Mouse (Mus musculus): ENCODE results near the gene Pde1c.

The Pde1c gene

GRCm38 (mm10) chr6:56322799-56323198 lies 246.1 kb downstream of the Pde1c start:
- peak; percentile 4 to 10 for DNase-seq

DNA sequence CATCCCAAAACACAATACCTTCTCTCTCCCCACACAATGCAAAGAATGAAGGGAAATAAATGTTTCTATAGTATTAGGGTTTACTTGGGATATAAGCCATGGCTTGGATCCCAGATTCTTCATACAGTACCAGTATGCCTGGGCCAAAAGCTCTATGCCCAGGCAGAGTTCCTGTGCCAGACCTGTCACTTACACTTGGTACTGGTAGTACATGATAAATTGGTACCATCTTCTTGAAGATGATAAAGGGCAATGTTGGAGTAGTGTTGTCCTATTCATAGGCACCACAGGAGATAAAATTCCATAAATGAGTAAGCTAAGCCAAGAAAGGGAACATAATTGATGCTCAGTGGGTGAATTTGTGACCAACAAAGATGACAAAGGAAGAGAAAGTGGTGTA lies 258.6 kb downstream of the Pde1c start:
- DNase-seq: no peak

DNA sequence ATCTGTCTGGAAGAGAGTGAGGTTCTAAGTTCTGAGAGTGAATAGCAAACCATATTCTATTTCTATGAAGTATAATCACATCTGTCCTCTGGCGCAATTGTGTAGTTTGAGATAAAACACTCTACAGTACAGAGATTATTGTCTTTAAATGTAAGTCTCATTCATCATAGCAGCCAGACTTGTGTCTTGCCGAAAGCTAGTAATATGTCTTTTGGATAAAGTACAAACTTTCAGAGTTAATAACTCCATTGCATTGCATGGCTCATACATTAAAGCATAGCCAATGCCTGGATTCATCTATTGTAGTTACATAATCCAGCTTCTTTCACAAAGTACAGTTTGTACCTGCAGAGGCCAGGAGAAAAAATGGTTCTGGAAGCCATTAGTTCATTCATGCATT lies 262.8 kb downstream of the Pde1c start:
- DNase-seq: no peak

GRCm38 (mm10) chr6:56292176-56292575 lies 276.7 kb downstream of the Pde1c start:
- no peak for DNase-seq

- no peak for DNase-seq
These were observed 279.6 kb downstream of the Pde1c start for GRCm38 (mm10) chr6:56289307-56289706.

DNA sequence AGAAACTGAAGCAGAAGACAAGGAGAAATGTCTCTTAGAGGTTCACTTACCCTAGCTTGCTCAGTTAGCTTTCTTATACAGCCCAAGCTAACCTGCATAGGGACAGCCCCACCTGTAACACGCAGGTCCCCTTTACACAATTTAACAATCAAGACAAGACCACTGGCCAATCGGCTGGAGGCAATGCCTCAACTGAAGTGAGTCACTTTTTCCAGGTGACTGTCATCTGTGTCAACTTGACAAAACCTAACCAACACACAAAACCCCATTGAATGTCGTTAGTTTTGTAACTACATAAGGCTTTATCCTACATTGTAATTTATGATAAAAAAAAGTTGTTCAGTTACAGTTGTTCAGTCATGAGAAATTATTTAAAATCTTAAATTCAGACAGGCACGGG lies 284.1 kb downstream of the Pde1c start:
- DNase-seq: no peak

- DNase-seq: no peak
These were observed 293.4 kb downstream of the Pde1c start for GRCm38 (mm10) chr6:56275461-56275860.

DNA sequence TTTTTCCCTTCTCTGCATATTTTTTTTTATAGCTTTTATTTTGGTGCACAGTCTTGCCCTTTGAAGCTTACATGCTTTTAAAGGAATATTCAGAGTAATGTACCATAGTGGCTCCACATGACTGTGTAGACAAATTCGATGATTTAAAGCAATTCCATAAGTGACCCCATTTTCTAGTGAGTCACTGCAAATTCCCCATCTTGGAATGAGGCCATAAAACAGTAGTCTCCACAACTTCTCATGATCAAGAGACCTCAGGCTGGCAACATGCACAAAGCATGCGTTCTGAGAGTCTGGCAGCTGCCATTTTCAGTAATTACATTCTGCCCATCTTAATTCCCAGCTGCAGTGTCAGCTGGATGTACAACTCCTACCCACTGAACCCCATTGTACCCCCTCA lies 297.2 kb downstream of the Pde1c start:
- DNase-seq: no peak

GRCm38 (mm10) chr6:56264509-56264908 lies 304.4 kb downstream of the Pde1c start:
- DNase-seq: no peak

DNA sequence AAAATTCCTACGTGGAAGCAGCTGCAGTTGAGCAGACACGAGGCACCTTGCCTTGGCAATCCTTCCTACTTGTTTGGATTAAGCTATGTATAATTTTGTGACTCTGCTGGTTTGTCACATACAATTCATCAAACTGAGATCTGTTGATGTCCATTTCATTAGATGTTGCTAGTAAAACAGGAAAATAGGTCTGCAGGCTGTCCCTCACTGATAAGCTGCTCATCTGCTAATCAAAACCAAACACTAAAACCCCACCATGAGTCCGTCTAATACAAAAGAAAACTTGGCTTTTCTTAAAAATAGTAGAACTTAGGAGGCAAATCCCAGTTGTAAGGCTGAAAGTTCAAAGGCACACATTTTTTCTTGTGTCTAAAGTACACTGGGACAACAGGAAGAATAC lies 308.8 kb downstream of the Pde1c start:
- no peak for DNase-seq

DNA sequence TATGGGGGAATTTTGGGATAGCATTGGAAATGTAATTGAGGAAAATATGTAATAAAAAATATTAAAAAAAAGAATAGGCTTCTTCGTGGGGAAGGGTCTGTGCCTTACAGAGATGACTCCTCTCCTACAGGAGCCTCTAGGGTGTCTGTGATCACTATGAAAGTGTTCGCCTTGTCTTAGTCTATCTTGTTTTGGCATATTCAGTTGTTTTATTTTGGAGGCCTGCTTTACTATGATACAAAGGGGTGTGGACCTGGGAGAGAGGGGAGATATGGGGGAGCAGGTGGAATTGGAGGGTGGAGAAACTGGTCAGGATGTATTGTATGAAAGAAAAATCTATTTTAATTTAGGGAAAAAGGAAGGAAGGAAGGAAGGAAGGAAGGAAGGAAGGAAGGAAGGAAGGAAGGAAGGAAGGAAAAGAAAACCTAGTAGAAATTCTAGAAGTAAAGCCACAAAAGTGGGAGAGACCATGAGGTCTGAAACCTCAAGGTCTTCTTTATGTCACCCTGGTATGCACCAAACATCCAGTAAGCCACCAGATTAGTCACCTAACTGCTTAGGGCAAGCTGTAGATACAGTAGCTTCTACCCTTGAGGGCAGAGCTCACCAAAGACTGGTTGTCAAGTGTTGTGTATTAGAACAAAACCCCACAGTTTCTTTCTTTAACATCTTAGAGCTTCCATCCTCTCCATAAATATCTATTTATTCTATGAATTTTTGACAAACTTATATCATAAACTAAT lies 311.2 kb downstream of the Pde1c start:
- DNase-seq: no peak

GRCm38 (mm10) chr6:56250091-56250490 lies 318.8 kb downstream of the Pde1c start:
- DNase-seq: no peak

DNA sequence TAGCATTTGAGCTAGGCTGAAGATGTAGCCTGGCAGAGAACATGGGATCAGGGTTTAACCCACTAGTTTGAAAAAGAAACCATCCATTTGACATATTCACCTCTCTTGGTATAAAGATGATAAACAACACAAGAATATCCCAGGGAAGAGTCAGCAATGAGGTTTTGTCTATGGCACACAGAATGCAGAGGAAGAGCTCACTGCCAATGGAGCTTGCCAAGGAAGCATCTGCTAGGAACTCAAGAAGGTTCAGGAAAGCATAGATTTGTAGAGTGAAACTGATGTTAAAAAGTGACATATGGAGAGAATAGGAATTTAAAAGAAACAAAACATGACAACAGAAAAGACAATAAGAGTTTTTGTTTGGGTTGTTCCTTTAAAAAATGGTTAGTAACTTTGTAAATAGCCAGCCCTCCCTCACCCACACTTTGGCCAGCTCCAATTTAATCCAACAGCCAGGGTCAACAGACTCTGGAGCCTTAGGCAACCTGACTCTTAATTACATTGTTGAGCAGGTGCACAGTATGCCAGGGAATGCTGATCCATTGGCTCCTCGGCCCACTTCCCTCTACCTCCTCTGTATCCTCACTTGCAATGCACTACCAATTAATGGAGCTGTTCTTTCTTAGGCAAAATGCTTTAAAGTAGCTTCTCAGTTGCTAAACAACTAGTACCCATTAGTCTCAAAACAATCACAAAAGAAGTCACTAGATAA lies 377.3 kb downstream of the Pde1c start:
- no peak for DNase-seq

- no peak for DNase-seq
These were observed 392.4 kb downstream of the Pde1c start for GRCm38 (mm10) chr6:56176485-56176884.

GRCm38 (mm10) chr6:56172172-56172571 lies 396.7 kb downstream of the Pde1c start:
- no peak for DNase-seq

GRCm38 (mm10) chr6:56168736-56169135 lies 400.2 kb downstream of the Pde1c start:
- DNase-seq: no peak

DNA sequence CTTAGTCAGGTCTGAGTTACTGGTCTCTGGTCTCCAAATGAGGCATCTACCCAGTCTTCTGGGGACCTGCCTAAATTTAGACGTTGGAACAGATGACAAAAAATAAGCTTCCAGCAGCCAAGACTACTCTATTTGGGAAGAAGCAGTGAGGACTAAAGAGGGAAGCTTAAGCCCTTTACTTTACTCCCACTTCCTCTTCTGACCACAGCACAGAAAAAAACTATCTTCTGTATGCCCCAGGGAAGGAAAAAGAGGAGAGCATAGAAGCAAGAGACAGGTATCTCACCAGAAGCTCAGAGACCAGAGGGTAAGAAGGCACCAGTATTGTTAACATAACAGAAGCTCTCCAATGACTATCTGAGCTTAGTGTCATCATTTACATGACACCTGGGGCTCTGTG lies 410.7 kb downstream of the Pde1c start:
- no peak for DNase-seq

GRCm38 (mm10) chr6:56156836-56157235 lies 412.1 kb downstream of the Pde1c start:
- DNase-seq: no peak

DNA sequence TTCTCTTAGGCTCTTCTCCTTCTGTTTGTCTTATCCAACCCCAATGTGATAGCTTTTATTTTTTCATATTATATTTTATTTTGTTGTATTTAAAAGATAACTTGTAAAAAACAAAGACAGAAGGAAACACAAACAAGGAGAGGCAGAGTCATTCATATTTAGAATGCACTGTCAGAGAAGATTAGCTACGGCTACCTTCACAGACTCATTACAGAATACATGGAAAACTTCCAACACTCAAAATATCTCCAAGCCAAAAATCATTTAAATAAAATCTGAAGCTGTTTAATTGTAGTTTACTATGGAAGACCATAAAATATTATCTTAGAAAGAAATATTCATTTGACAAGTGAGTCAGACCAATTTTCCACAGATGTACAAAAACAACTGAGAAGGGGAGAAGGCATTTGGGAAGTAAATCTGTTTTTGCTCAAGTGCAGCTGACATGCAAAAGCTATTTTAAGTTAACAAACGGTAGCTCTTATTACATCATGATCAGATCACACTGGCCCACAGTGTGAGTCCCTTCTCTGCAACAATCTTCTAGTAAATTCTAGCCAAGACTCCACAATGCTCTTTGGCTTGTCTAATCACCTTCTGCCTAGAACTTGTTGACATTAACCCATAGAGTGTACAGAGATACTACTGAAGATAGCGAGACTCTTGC lies 438.3 kb downstream of the Pde1c start:
- no peak for DNase-seq

- no peak for DNase-seq
These were observed 469.3 kb downstream of the Pde1c start for GRCm38 (mm10) chr6:56099520-56100101.

DNA sequence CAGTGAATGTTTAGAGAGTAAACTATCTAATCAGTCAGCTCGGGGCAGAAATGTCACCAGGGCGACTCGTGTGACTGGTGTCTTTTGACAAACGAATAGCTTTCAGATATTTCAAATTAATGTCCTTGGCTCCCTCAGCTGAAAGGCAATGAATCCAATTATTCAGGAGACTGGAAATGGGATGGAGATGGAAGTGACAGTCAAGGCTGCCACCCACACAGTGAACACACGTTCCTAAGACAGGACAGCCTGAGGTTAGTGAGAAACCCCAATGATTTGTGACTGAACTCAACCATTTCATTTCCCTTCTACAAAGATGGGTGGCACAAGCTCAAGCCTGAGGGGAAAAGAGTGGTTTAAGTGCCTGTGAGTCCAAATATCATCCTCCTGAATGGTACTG lies 470.5 kb downstream of the Pde1c start:
- no peak for DNase-seq

GRCm38 (mm10) chr6:56076378-56076805 lies 492.5 kb downstream of the Pde1c start:
- DNase-seq: no peak

- DNase-seq: no peak
These were observed 500.4 kb downstream of the Pde1c start for GRCm38 (mm10) chr6:56068516-56068915.

All from kidney, postnatal 4 days (tissue).